13 mouse cellular contexts compared by ENCODE assay signal in the genomic region with DNA sequence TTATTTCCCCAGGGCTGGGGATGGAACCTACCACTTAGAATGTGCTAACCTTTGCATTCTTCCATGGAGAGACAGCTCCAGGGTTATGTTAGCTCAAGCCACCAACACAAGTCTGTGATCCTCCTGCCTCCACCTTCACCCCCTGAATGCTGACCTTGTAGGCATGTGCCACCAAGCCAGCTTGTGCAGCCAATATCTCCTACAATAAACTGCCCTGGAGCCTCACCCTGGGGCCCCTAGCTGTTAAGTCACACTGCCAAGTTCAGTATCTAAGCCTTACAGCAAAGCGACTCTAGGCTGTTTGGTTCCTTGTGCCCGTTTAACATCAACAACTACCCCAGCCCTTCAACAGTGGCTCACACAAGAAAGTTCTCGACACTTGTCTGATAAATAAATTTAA. TPM values are rescaled to one million over a fixed set of nuclear protein-coding genes. Genes with fewer than 3 reads are reported as not detected.
DNase-seq lines count a peak whose midpoint lies in the region; ATAC-seq and TF ChIP-seq lines count a peak whose summit lies in the region.
"Had no signal": no experiment of that assay in that cellular context is flagged by ENCODE, and none has a peak within 500 bp of the region (broad histone marks: within the 10 kb centered on the region; RNA-seq: fewer than 3 reads in every experiment).

No protein-coding gene starts in this region.

- H3K9me3 ChIP-seq in heart, embryonic 14.5 days (ENCODE audit: control insufficient read depth, low read length) = 0 out of 2 replicates have a peak, but pooled peaks cover 5% of the 10 kb centered on the region
- peaks cover 8% of the 10 kb centered on the region; the same call in 1 of the 2 replicates for H3K9me3 ChIP-seq in E14TG2a.4 (ENCODE audit: low read length)
- H3K9me3 ChIP-seq in ES-E14 (ENCODE audit: control insufficient read depth, insufficient read depth, low read depth, low read length) = no peaks in the 10 kb centered on the region
- H3K9me3 ChIP-seq in intestine, embryonic 16.5 days (ENCODE audit: control insufficient read depth, low read length) = no peaks in the 10 kb centered on the region
- H3K9me3 ChIP-seq: embryonic facial prominence, embryonic 13.5 days had no signal

- TF ChIP-seq CTCF in E14TG2a.4 (conservative IDR thresholded peaks at IDR 0.05; ENCODE audit: low read length) = no peak

- H3K9ac ChIP-seq in heart, embryonic 14.5 days (ENCODE audit: low read length) = peak overlapping the region; percentile 45; the same call in 1 of the 2 replicates
- peak overlapping the region; percentile 2; the same call in 1 of the 2 replicates for H3K9ac ChIP-seq in ES-E14 (ENCODE audit: insufficient read depth, low read depth, low read length, poor library complexity, severe bottlenecking)
- H3K9ac ChIP-seq in intestine, embryonic 16.5 days (ENCODE audit: low read depth, low read length) = no peak overlapping the region

- 28% methylated on average over 3 of the region's 3 CpGs for WGBS in heart, embryonic 14.5 days
- 46% methylated on average over 3 of the region's 3 CpGs for WGBS in intestine, embryonic 16.5 days

- no peak for ATAC-seq in heart, embryonic 14.5 days (ENCODE audit: insufficient number of reproducible peaks, insufficient read depth, low FRiP score, low read depth)
- ATAC-seq in intestine, embryonic 16.5 days = peak; percentile 76
- ATAC-seq in erythroid progenitor cell, adult 5-6 weeks (replicated peaks; ENCODE audit: low FRiP score, poor library complexity, severe bottlenecking) = no peak

- H3K27me3 ChIP-seq in heart, embryonic 14.5 days (ENCODE audit: control insufficient read depth, insufficient read depth, low read length) = no peaks in the 10 kb centered on the region
- H3K27me3 ChIP-seq in E14TG2a.4 (ENCODE audit: insufficient read depth, low read length) = no peaks in the 10 kb centered on the region
- H3K27me3 ChIP-seq in intestine, embryonic 16.5 days (replicated peaks; ENCODE audit: control insufficient read depth, insufficient read depth, low read length) = no peaks in the 10 kb centered on the region
- H3K27me3 ChIP-seq: CH12.LX; embryonic facial prominence, embryonic 13.5 days; midbrain, embryonic 13.5 days had no signal

- H3K36me3 ChIP-seq in heart, embryonic 14.5 days (ENCODE audit: control insufficient read depth, insufficient read depth, low read length) = no peaks in the 10 kb centered on the region
- no peaks in the 10 kb centered on the region for H3K36me3 ChIP-seq in E14TG2a.4 (ENCODE audit: insufficient read depth, low read length)
- no peaks in the 10 kb centered on the region for H3K36me3 ChIP-seq in ES-E14 (ENCODE audit: control insufficient read depth, insufficient read depth, low read length, poor library complexity, severe bottlenecking)
- no peaks in the 10 kb centered on the region for H3K36me3 ChIP-seq in intestine, embryonic 16.5 days (ENCODE audit: control insufficient read depth, insufficient read depth, low read length)
- H3K36me3 ChIP-seq: embryonic facial prominence, embryonic 13.5 days; midbrain, embryonic 13.5 days had no signal

- peak overlapping the region in 1 of 2 experiments; percentile 68; a peak in 2 of 4 replicates for H3K27ac ChIP-seq in heart, embryonic 14.5 days (replicated peaks in 1 of 2; ENCODE audit: control insufficient read depth in 1 of 2, insufficient read depth in 1 of 2, low read depth in 2 of 2, low read length in 2 of 2)
- no peak overlapping the region; the same call in 1 of the 2 replicates for H3K27ac ChIP-seq in ES-E14 (ENCODE audit: insufficient read depth, low read depth, low read length, poor library complexity, severe bottlenecking)
- H3K27ac ChIP-seq in intestine, embryonic 16.5 days (ENCODE audit: low read length) = no peak overlapping the region
- H3K27ac ChIP-seq: midbrain, embryonic 13.5 days had no signal

- no peak overlapping the region for H3K4me3 ChIP-seq in heart, embryonic 14.5 days (ENCODE audit: control insufficient read depth in 1 of 2, insufficient read depth in 1 of 2, low read depth in 1 of 2, low read length in 2 of 2)
- H3K4me3 ChIP-seq in E14TG2a.4 (replicated peaks; ENCODE audit: low read length) (peak overlapping the region; percentile 64), ES-E14 (ENCODE audit: insufficient read depth in 1 of 2, low read depth in 1 of 2, low read length in 2 of 2, poor library complexity in 1 of 2, severe bottlenecking in 1 of 2) (no peak overlapping the region)
- no peak overlapping the region for H3K4me3 ChIP-seq in intestine, embryonic 16.5 days (ENCODE audit: low read length)

- H3K4me1 ChIP-seq in heart, embryonic 14.5 days (ENCODE audit: control insufficient read depth in 2 of 2, insufficient read depth in 2 of 2, low read length in 2 of 2) = peaks cover 22 to 27% of the 10 kb centered on the region in 2 experiments
- H3K4me1 ChIP-seq in E14TG2a.4 (replicated peaks; ENCODE audit: low read depth, low read length) = peaks cover 41% of the 10 kb centered on the region
- H3K4me1 ChIP-seq in ES-E14 (ENCODE audit: control insufficient read depth in 2 of 2, insufficient read depth in 2 of 2, low read length in 2 of 2, poor library complexity in 1 of 2) = peaks cover 8 to 15% of the 10 kb centered on the region in 2 experiments
- peaks cover 8% of the 10 kb centered on the region; the same call in 1 of the 2 replicates for H3K4me1 ChIP-seq in intestine, embryonic 16.5 days (ENCODE audit: control insufficient read depth, insufficient read depth, low read length)

- in situ Hi-C loops in ES-E14 (cut with MboI; ENCODE audit: low sequenced_read_pairs in 2 of 2, unreplicated experiment in 2 of 2) = no loop called here

- no peak for DNase-seq in heart, adult 18-20 months
- DNase-seq in ES-E14 (ENCODE audit: low read depth, low spot score) = no peak
- no peak for DNase-seq in spleen, postnatal 10 days (ENCODE audit: low spot score in 2 of 2)
- DNase-seq: cerebellum, adult 8-10 months had no signal

- H3K4me2 ChIP-seq in heart, embryonic 14.5 days (ENCODE audit: low read length) = no peak overlapping the region
- no peak overlapping the region for H3K4me2 ChIP-seq in intestine, embryonic 16.5 days (ENCODE audit: low read depth, low read length)

TF ChIP-seq in ES-E14, 5 proteins besides CTCF, POLR2A, EP300 and RAD21:
- TF ChIP-seq CHD2 (IDR thresholded peaks at IDR 0.05; ENCODE audit: low read depth, low read length) = no peak

RNA-seq across cellular contexts. Expression of gene Drd3, which starts 47.3 kb away (rescaled TPM):
- polyA plus RNA-seq in heart, embryonic 14.5 days (2014; fragmentation: Nextera tagmentation; extraction: Ambion mirVana) = not detected in 2 replicates
- not detected for total RNA-seq in heart, adult 18-20 months (2021)
- total RNA-seq in ES-E14 (2012; rRNA removed) = 0.45 and 0.69 TPM in 2 replicates
- not detected in 2 replicates for polyA plus RNA-seq in intestine, embryonic 16.5 days (2015; fragmentation: Nextera tagmentation; extraction: Ambion mirVana)
- not detected in 2 replicates for total RNA-seq in erythroid progenitor cell, adult 5-6 weeks (2015; ENCODE audit: low replicate concordance)
- not detected in 2 replicates for total RNA-seq in erythroid progenitor cell, adult 5-6 weeks (2017; ENCODE audit: low replicate concordance)
- total RNA-seq: CH12.LX; heart, postnatal 25 days; liver, adult 2 months had no signal
- polyA plus RNA-seq: embryonic facial prominence, embryonic 13.5 days; liver, adult 2 months; midbrain, embryonic 13.5 days had no signal
